Mouse (Mus musculus) G1E (cell line): ENCODE data around the gene Inava.

Experiments
- CTCF ChIP-seq: IDR thresholded peaks from 2 replicates; pipeline ENCODE4 v1.5.1; 2012; ENCODE audit warnings: low read depth, low read length, inconsistent platforms, mixed read lengths
- GATA1 ChIP-seq: IDR thresholded peaks from 2 replicates; pipeline ENCODE4 v1.6.1; 2012; ENCODE audit warnings: borderline replicate concordance, low read length, inconsistent platforms, mixed read lengths
- GATA2 ChIP-seq: IDR thresholded peaks from 2 replicates; pipeline ENCODE4 v1.6.1; 2012; ENCODE audit warnings: low read depth, low read length, inconsistent platforms, borderline replicate concordance
- POLR2AphosphoS5 ChIP-seq: IDR thresholded peaks from 2 replicates; pipeline ENCODE4 v1.6.1; 2012; ENCODE audit warnings: low read depth, low read length, inconsistent platforms; ENCODE audit not compliant: insufficient replicate concordance
- TAL1 ChIP-seq: conservative IDR thresholded peaks from 2 replicates; pipeline ENCODE4 v1.6.1; 2012; ENCODE audit warnings: low read depth, low read length, inconsistent platforms, mixed read lengths

DNA sequence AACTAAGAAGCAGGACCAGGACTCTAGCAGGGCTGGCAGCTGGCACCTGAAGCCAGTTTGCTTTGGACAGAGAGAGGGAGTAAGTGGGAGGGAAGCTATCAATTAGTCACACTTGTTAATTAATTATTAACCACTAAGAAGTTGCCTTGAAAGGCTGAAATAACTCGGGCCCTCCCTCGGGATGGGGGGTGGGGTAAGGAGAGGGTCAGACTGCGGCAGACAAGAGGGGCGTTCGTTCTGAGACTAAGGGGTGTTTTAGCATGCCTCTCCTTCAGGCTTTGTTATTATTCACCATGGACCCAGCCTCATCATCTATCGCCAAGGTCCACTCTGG is 5.1 kb downstream of the Inava start:
- TF ChIP-seq CTCF (no peak), TAL1 (no peak), GATA1 (no peak), POLR2AphosphoS5 (no peak), GATA2 (no peak)
